Mouse (Mus musculus) CH12.LX (cell line): ENCODE results near the gene Lect2. TPM values are rescaled to one million over a fixed set of nuclear protein-coding genes. Genes with fewer than 3 reads are reported as not detected.

Experiments used
- DNase-seq: peaks from one replicate; pipeline ENCODE4 v3.0.0-alpha.2; 2013; ENCODE audit errors: extremely low read depth
- H3K27ac ChIP-seq: 2 replicates; pipeline ENCODE4 v1.5.1; 2012; ENCODE audit warnings: low read depth, mild to moderate bottlenecking, control low read depth, moderate library complexity; ENCODE audit not compliant: insufficient read depth
- H3K27me3 ChIP-seq: replicated peaks from 2 replicates; pipeline ENCODE3; 2012; ENCODE audit warnings: inconsistent platforms
- H3K36me3 ChIP-seq, 2 experiments: replicated peaks in 1 of 2; 2 replicates each; pipeline versions ENCODE3 to v1.6.1; 2012; ENCODE audit warnings: inconsistent platforms in 1 of 2, low read length in 1 of 2, mild to moderate bottlenecking in 1 of 2, mixed read lengths in 1 of 2, moderate library complexity in 1 of 2; ENCODE audit not compliant: control insufficient read depth in 1 of 2, insufficient read depth in 1 of 2
- H3K4me1 ChIP-seq, 2 experiments: 2 replicates each; pipeline ENCODE4 v1.6.1; 2012; ENCODE audit warnings: inconsistent platforms in 1 of 2, moderate library complexity in 1 of 2; ENCODE audit not compliant: insufficient read depth in 2 of 2, control insufficient read depth in 1 of 2
- H3K4me2 ChIP-seq: 2 replicates; pipeline ENCODE4 v1.6.1; 2012; ENCODE audit warnings: low read depth, mild to moderate bottlenecking, control low read depth; ENCODE audit not compliant: poor library complexity, insufficient read depth, severe bottlenecking
- H3K4me3 ChIP-seq, 3 experiments: fragments of 150-350 bp in 1 of 3; sonication (generic) in 1 of 3; replicated peaks in 1 of 3; 2 replicates each; pipeline versions ENCODE3 to v1.5.1; 2011 to 2012; ENCODE audit warnings: low read depth in 2 of 3, low read length in 2 of 3, mild to moderate bottlenecking in 2 of 3, moderate library complexity in 2 of 3, control low read depth in 1 of 3, improper control_type of control experiment in 1 of 3, inconsistent platforms in 1 of 3, mixed read lengths in 1 of 3; ENCODE audit not compliant: poor library complexity in 1 of 3
- H3K79me2 ChIP-seq: replicated peaks from 2 replicates; pipeline ENCODE4 v1.6.1; 2012; ENCODE audit warnings: mild to moderate bottlenecking, moderate library complexity; ENCODE audit not compliant: control insufficient read depth, poor library complexity, insufficient read depth, severe bottlenecking; ENCODE audit errors: extremely low read depth
- H3K9ac ChIP-seq: 2 replicates; pipeline ENCODE4 v1.6.1; 2012; ENCODE audit warnings: low read depth, mild to moderate bottlenecking, control low read depth, moderate library complexity; ENCODE audit not compliant: insufficient read depth
- H3K9me3 ChIP-seq: replicated peaks from 2 replicates; pipeline ENCODE3; 2012; ENCODE audit warnings: low read length, inconsistent platforms, mixed read lengths
- BHLHE40 ChIP-seq: IDR thresholded peaks from 2 replicates; pipeline ENCODE4 v1.6.1; 2011; ENCODE audit warnings: mild to moderate bottlenecking, low read depth, low read length, improper control_type of control experiment
- CHD1 ChIP-seq: IDR thresholded peaks from 2 replicates; pipeline ENCODE4 v1.6.1; 2012; ENCODE audit warnings: low read depth, low read length, improper control_type of control experiment, inconsistent platforms
- ELF1 ChIP-seq: IDR thresholded peaks from 2 replicates; pipeline ENCODE4 v1.6.1; 2014; ENCODE audit warnings: low read depth, mild to moderate bottlenecking, inconsistent platforms, low read length, improper control_type of control experiment
- HCFC1 ChIP-seq: IDR thresholded peaks from 2 replicates; pipeline ENCODE4 v1.6.1; 2012; ENCODE audit warnings: low read depth, mild to moderate bottlenecking, inconsistent platforms, low read length, improper control_type of control experiment
- IRF4 ChIP-seq: IDR thresholded peaks from 2 replicates; pipeline ENCODE4 v1.6.1; 2014; ENCODE audit warnings: low read depth, mild to moderate bottlenecking, inconsistent platforms, low read length, improper control_type of control experiment
- KAT2A ChIP-seq: IDR thresholded peaks from 2 replicates; pipeline ENCODE4 v1.6.1; 2012; ENCODE audit warnings: low read length, improper control_type of control experiment, inconsistent platforms; ENCODE audit not compliant: insufficient replicate concordance
- MAFK ChIP-seq: IDR thresholded peaks from 2 replicates; pipeline ENCODE4 v1.6.1; 2011; ENCODE audit warnings: low read length, improper control_type of control experiment; ENCODE audit not compliant: insufficient replicate concordance
- MEF2A ChIP-seq: IDR thresholded peaks from 2 replicates; pipeline ENCODE4 v1.6.1; 2014; ENCODE audit warnings: low read depth, mild to moderate bottlenecking, inconsistent platforms, low read length, improper control_type of control experiment, borderline replicate concordance
- NELFE ChIP-seq: IDR thresholded peaks from 2 replicates; pipeline ENCODE4 v1.6.1; 2011; ENCODE audit warnings: low read depth, low read length, improper control_type of control experiment
- RAD21 ChIP-seq: IDR thresholded peaks from 2 replicates; pipeline ENCODE4 v1.6.1; 2011; ENCODE audit warnings: low read depth, mild to moderate bottlenecking, low read length, improper control_type of control experiment, moderate library complexity
- RCOR1 ChIP-seq: conservative IDR thresholded peaks from 2 replicates; pipeline ENCODE4 v1.6.1; 2012; ENCODE audit warnings: low read depth, mild to moderate bottlenecking, inconsistent platforms, low read length, improper control_type of control experiment
- SMC3 ChIP-seq: IDR thresholded peaks from 2 replicates; pipeline ENCODE4 v1.6.1; 2011; ENCODE audit warnings: low read depth, low read length, improper control_type of control experiment
- ZC3H11A ChIP-seq: IDR thresholded peaks from 2 replicates; pipeline ENCODE4 v1.6.1; 2012; ENCODE audit warnings: low read depth, mild to moderate bottlenecking, inconsistent platforms, low read length, improper control_type of control experiment
- ZMIZ1 ChIP-seq: IDR thresholded peaks from 2 replicates; pipeline ENCODE4 v1.6.1; 2012; ENCODE audit warnings: low read depth, mild to moderate bottlenecking, inconsistent platforms, low read length, improper control_type of control experiment
- ZNF384 ChIP-seq: IDR thresholded peaks from 2 replicates; pipeline ENCODE4 v1.6.1; 2012; ENCODE audit warnings: low read depth, low read length, improper control_type of control experiment, inconsistent platforms
- dilution Hi-C: fragments of 300-500 bp; cut with MboI; formaldehyde crosslinking; loops from 2 replicates; pipeline ENCODE4 v1.14.3; 2020; ENCODE audit warnings: low sequenced_read_pairs; ENCODE audit not compliant: extremely low pct_unique_long_range_greater_than_20kb, extremely low pct_ligation_motif_present
- in situ Hi-C: fragments of 300-500 bp; cut with MboI; formaldehyde crosslinking; loops from 3 replicates; pipeline ENCODE4 v1.14.3; 2019; ENCODE audit warnings: low sequenced_read_pairs, low pct_ligation_motif_present, low pct_unique_long_range_greater_than_20kb, mixed read lengths
- polyA plus RNA-seq: library from polyadenylated mRNA; unstranded; fragments of >175 nt; gene quantifications from 2 replicates; pipeline ENCODE4 v1.2.1, GENCODE M21; 2012; ENCODE audit warnings: low read depth; ENCODE audit not compliant: insufficient read length
- total RNA-seq, 2 experiments: library from RNA; depleted of rRNA; stranded (reverse); fragments of 300-350 nt in 1 of 2; fragments of >200 nt in 1 of 2; gene quantifications; 2 replicates each; pipeline ENCODE4 v1.2.3; 2012 to 2014

The Lect2 gene
- total and polyA plus RNA-seq, 3 experiments = not detected

- H3K9ac ChIP-seq = no peak overlapping the region
- no peak overlapping the region for H3K27ac ChIP-seq
- H3K9me3 ChIP-seq = no peaks in the 10 kb centered on the region
- DNase-seq = no peak
- H3K4me1 ChIP-seq = no peaks in the 10 kb centered on the region
- H3K79me2 ChIP-seq = no peaks in the 10 kb centered on the region
- no peaks in the 10 kb centered on the region for H3K36me3 ChIP-seq
- H3K4me3 ChIP-seq = no peak overlapping the region
- peaks cover 73% of the 10 kb centered on the region for H3K27me3 ChIP-seq
- no peak overlapping the region for H3K4me2 ChIP-seq
- in situ Hi-C loops = loop anchor here (10.0 kb wide), 1 partner anchor 70 kb away; no protein-coding TSS in a partner anchor
- dilution Hi-C loops = no loop called here
- TF ChIP-seq IRF4 = no peak
- TF ChIP-seq, all 38 proteins: peak for 0
Observed at GRCm38 (mm10) chr13:56544956-56545355, 3.3 kb downstream of the Lect2 start.

GRCm38 (mm10) chr13:56543805-56544204, 4.5 kb downstream of the Lect2 start:
- in situ Hi-C loops = loop anchor here (10.0 kb wide), 1 partner anchor 69 kb away; no protein-coding TSS in a partner anchor
- H3K79me2 ChIP-seq = no peaks in the 10 kb centered on the region
- no peak overlapping the region for H3K4me3 ChIP-seq
- no peaks in the 10 kb centered on the region for H3K4me1 ChIP-seq
- no peak overlapping the region for H3K4me2 ChIP-seq
- H3K27ac ChIP-seq = no peak overlapping the region
- DNase-seq = no peak
- H3K27me3 ChIP-seq = peaks cover 76% of the 10 kb centered on the region
- TF ChIP-seq KAT2A (no peak), ZMIZ1 (no peak), SMC3 (no peak), CHD1 (no peak), RAD21 (no peak), MAFK (no peak), ELF1 (no peak), ZC3H11A (no peak), BHLHE40 (no peak), NELFE (no peak)
- H3K9me3 ChIP-seq = no peaks in the 10 kb centered on the region
- dilution Hi-C loops = no loop called here
- H3K36me3 ChIP-seq = no peaks in the 10 kb centered on the region
- no peak overlapping the region for H3K9ac ChIP-seq

GRCm38 (mm10) chr13:56539846-56540245, 8.5 kb downstream of the Lect2 start:
- Histone ChIP-seq H3K36me3 (no peaks in the 10 kb centered on the region), H3K27ac (no peak overlapping the region), H3K79me2 (no peaks in the 10 kb centered on the region), H3K4me3 (no peak overlapping the region), H3K9me3 (peaks cover 3% of the 10 kb centered on the region), H3K27me3 (peaks cover 71% of the 10 kb centered on the region), H3K9ac (no peak overlapping the region), H3K4me1 (no peaks in the 10 kb centered on the region), H3K4me2 (no peak overlapping the region)
- in situ Hi-C loops = loop anchor here (10.0 kb wide), 1 partner anchor 65 kb away; no protein-coding TSS in a partner anchor
- TF ChIP-seq HCFC1 = no peak
- no peak for TF ChIP-seq ZNF384
- TF ChIP-seq MEF2A = no peak
- no peak for TF ChIP-seq ZC3H11A
- no peak for TF ChIP-seq RCOR1
- no peak for TF ChIP-seq CHD1
- dilution Hi-C loops = no loop called here
- no peak for DNase-seq
